Mouse (Mus musculus): ENCODE data around the gene Gm5148. TPM values are rescaled to one million over a fixed set of nuclear protein-coding genes. Genes with fewer than 3 reads are reported as not detected.

Gm5148 gene
- total and polyA plus RNA-seq, 3 experiments: 1.0 to 147 TPM; not detected in 1

DNA sequence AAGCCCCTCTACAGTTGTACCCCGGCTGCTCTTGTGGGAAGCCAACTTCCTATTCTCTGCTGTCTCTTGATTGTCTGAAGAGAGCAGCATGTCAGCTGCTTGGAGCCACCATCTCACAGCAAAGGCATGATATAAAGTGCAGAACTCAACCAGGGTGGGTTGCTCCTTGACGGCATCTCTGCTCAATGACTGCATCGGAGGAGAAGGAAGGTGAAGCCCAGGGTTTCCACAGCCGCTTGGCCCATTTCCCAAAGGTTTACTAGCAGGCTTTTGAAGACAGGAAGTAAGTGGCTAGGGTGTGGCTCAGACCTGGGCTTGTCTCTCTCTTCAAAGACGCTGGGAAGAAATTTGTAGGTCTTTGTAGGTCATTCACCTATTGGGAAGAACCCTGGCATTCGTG is 36.6 kb upstream of the Gm5148 start:
- H3K4me3 ChIP-seq (ENCODE audit: control insufficient read depth in 1 of 2, insufficient read depth in 1 of 2, low read depth in 2 of 2, low read length in 2 of 2): peak overlapping the region; percentile 27 to 43
- peaks cover 0 to 56% of the 10 kb centered on the region in 2 experiments; a peak in 2 of 4 replicates for H3K36me3 ChIP-seq (ENCODE audit: control insufficient read depth in 1 of 2, insufficient read depth in 2 of 2, low read length in 2 of 2)
- no peaks in the 10 kb centered on the region for H3K27me3 ChIP-seq (ENCODE audit: control insufficient read depth in 1 of 2, insufficient read depth in 2 of 2, low read length in 2 of 2)
- peak overlapping the region; percentile 32 for H3K9ac ChIP-seq (ENCODE audit: control insufficient read depth, low read depth, low read length, poor library complexity, severe bottlenecking)
- H3K4me1 ChIP-seq (ENCODE audit: control insufficient read depth in 1 of 2, insufficient read depth in 2 of 2, low read length in 2 of 2): peaks cover 30 to 53% of the 10 kb centered on the region in 2 experiments
- no peaks in the 10 kb centered on the region for H3K79me2 ChIP-seq (ENCODE audit: control insufficient read depth, insufficient read depth, low read length, poor library complexity)
- peak; percentile 86 for DNase-seq (ENCODE audit: low read depth, low spot score)
- H3K9me3 ChIP-seq (replicated peaks; ENCODE audit: insufficient read depth, low read length): no peaks in the 10 kb centered on the region
- peak overlapping the region; percentile 90 for H3K27ac ChIP-seq (ENCODE audit: control insufficient read depth, low read depth, low read length)
- TF ChIP-seq MAX (IDR thresholded peaks at IDR 0.05; ENCODE audit: low read length) (no peak), JUND (IDR thresholded peaks at IDR 0.05; ENCODE audit: low read depth, low read length) (no peak), POLR2AphosphoS5 (IDR thresholded peaks at IDR 0.05; ENCODE audit: borderline replicate concordance, low read depth, low read length) (no peak), RAD21 (IDR thresholded peaks at IDR 0.05; ENCODE audit: low read depth, low read length) (no peak), MEF2A (IDR thresholded peaks at IDR 0.05; ENCODE audit: extremely low read depth, insufficient replicate concordance, low read depth, low read length, poor library complexity, severe bottlenecking) (no peak), TBP (IDR thresholded peaks at IDR 0.05; ENCODE audit: low read depth, low read length) (peak; percentile 39; the same call in 1 of the 2 replicates), USF2 (IDR thresholded peaks at IDR 0.05; ENCODE audit: borderline replicate concordance in 1 of 2, insufficient read depth in 1 of 2, low read depth in 1 of 2, low read length in 2 of 2) (no peak), TAL1 (IDR thresholded peaks at IDR 0.05; ENCODE audit: low read length) (no peak), MYC (IDR thresholded peaks at IDR 0.05; ENCODE audit: low read depth, low read length) (no peak), MYB (IDR thresholded peaks at IDR 0.05; ENCODE audit: low read depth, low read length) (no peak), ELF1 (IDR thresholded peaks at IDR 0.05; ENCODE audit: low read depth, low read length) (peak; percentile 50; the same call in 1 of the 2 replicates), MAFK (IDR thresholded peaks at IDR 0.05; ENCODE audit: borderline replicate concordance, low read depth, low read length) (no peak), HCFC1 (IDR thresholded peaks at IDR 0.05; ENCODE audit: low read depth, low read length) (no peak), MXI1 (IDR thresholded peaks at IDR 0.05; ENCODE audit: low read depth, low read length) (peak; percentile 24), E2F4 (IDR thresholded peaks at IDR 0.05; ENCODE audit: borderline replicate concordance, low read depth, low read length) (no peak), TCF12 (IDR thresholded peaks at IDR 0.05; ENCODE audit: low read depth, low read length) (0 out of 2 replicates have a peak, but pooled peaks have one; percentile 5), KAT2A (conservative IDR thresholded peaks at IDR 0.05; ENCODE audit: low read depth, low read length) (no peak), GATA1 (IDR thresholded peaks at IDR 0.05; ENCODE audit: low read depth, low read length) (no peak), UBTF (IDR thresholded peaks at IDR 0.05; ENCODE audit: borderline replicate concordance, insufficient read depth, low read depth, low read length) (no peak), ZNF384 (IDR thresholded peaks at IDR 0.05; ENCODE audit: low read depth, low read length) (no peak), SIN3A (IDR thresholded peaks at IDR 0.05; ENCODE audit: low read length) (peak; percentile 58; the same call in 1 of the 2 replicates), ZKSCAN1 (IDR thresholded peaks at IDR 0.05; ENCODE audit: low read depth, low read length) (no peak), ZC3H11A (IDR thresholded peaks at IDR 0.05; ENCODE audit: low read depth, low read length) (no peak), POLR2AphosphoS2 (IDR thresholded peaks at IDR 0.05; ENCODE audit: low read length) (no peak), ZMIZ1 (IDR thresholded peaks at IDR 0.05; ENCODE audit: low read depth, low read length) (no peak), BHLHE40 (IDR thresholded peaks at IDR 0.05; ENCODE audit: borderline replicate concordance, low read depth, low read length) (no peak), MAZ (IDR thresholded peaks at IDR 0.05; ENCODE audit: low read depth, low read length) (no peak), GABPA (IDR thresholded peaks at IDR 0.05; ENCODE audit: low read depth, low read length) (no peak), NRF1 (IDR thresholded peaks at IDR 0.05; ENCODE audit: insufficient read depth, low read depth, low read length, poor library complexity, severe bottlenecking) (no peak), EP300 (IDR thresholded peaks at IDR 0.05; ENCODE audit: low read depth in 1 of 2, low read length in 2 of 2) (peak; percentile 50 to 64; a peak in 3 of 4 replicates), CHD2 (IDR thresholded peaks at IDR 0.05; ENCODE audit: low read length) (no peak), POLR2A (IDR thresholded peaks at IDR 0.05; ENCODE audit: control insufficient read depth in 1 of 2, insufficient read depth in 1 of 2, low read depth in 1 of 2, low read length in 2 of 2, poor library complexity in 1 of 2) (no peak), RCOR1 (IDR thresholded peaks at IDR 0.05; ENCODE audit: low read depth, low read length) (peak; percentile 15; the same call in 1 of the 2 replicates), SMC3 (IDR thresholded peaks at IDR 0.05; ENCODE audit: low read depth, low read length) (no peak), CHD1 (IDR thresholded peaks at IDR 0.05; ENCODE audit: low read depth, low read length) (no peak), NELFE (IDR thresholded peaks at IDR 0.05; ENCODE audit: low read depth, low read length) (no peak), ETS1 (IDR thresholded peaks at IDR 0.05; ENCODE audit: low read depth, low read length) (peak; percentile 74), CTCF (IDR thresholded peaks at IDR 0.05 in 2 of 3, conservative IDR thresholded peaks at IDR 0.05 in 1 of 3; ENCODE audit: control insufficient read depth in 1 of 3, insufficient read depth in 1 of 3, low read depth in 2 of 3, low read length in 3 of 3, poor library complexity in 1 of 3, severe bottlenecking in 1 of 3) (no peak)

Data from MEL (cell line).